Mouse (Mus musculus) brain, embryonic 14.5 days (tissue): Measurements from ENCODE around the gene C1ql3.

ENCODE experiments used
- CTCF ChIP-seq: fragments of 200-500 bp; IDR thresholded peaks from 2 replicates; pipeline ENCODE4 v1.5.1; 2012; ENCODE audit warnings: inconsistent platforms, mild to moderate bottlenecking, moderate library complexity, borderline replicate concordance; ENCODE audit not compliant: insufficient read depth, insufficient read length; ENCODE audit errors: extremely low read depth
- POLR2A ChIP-seq: fragments of 200-500 bp; IDR thresholded peaks from 2 replicates; pipeline ENCODE4 v1.6.1; 2012; ENCODE audit warnings: mild to moderate bottlenecking, inconsistent platforms, borderline replicate concordance; ENCODE audit not compliant: poor library complexity, insufficient read depth, insufficient read length, severe bottlenecking; ENCODE audit errors: extremely low read depth

DNA sequence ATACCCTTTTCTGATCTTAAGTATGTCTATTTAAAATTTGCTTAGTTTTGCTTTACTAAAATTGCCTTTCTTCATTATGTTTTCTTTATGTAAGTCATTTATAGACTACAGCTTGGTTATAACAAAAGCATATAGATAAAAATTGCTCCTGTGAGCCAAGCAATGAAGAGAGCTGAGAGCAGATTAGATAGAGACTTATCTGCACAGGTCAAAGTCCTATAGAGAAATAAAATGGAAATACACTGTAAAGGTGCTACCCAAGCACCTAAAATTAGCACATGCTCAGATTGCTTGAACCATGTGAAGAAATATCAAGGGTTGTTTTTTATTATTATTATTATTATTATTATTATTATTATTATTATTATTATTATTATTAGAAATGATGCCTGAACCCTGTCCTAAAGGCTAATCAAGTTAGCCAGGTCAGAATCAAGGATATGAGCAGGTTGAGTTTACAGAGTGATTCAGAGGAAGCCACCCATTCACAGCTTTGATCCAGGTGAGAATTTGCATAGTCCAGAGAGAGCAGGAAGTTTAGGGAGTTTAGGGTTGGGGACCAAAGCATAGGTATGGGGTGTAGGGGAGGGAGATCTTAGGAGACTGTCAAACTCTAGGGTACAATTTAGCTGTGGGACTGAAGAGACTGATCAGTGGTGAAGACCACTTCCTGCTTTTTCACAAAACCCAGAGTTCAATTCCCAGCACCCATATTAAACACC, 54.7 kb downstream of the C1ql3 start:
- TF ChIP-seq CTCF (no peak), POLR2A (no peak)
